Mouse (Mus musculus) layer of hippocampus, adult 2 months (tissue): ENCODE data around the gene Snrpg. TPM values are rescaled to one million over a fixed set of nuclear protein-coding genes. Genes with fewer than 3 reads are reported as not detected.

Experiments used
- DNase-seq, 2 experiments: peaks; one replicate each; pipeline ENCODE4 v3.0.0; 2022; ENCODE audit warnings: low spot score in 2 of 2
- H3K27ac ChIP-seq: fragments of 200-600 bp; 2 replicates; pipeline ENCODE4 v1.8.1; 2022
- H3K4me3 ChIP-seq: fragments of 200-600 bp; 2 replicates; pipeline ENCODE4 v1.8.1; 2022; ENCODE audit warnings: mild to moderate bottlenecking
- CTCF ChIP-seq: fragments of 200-600 bp; conservative IDR thresholded peaks from 2 replicates; pipeline ENCODE4 v1.8.1; 2022; ENCODE audit warnings: antibody characterized with exemption, mild to moderate bottlenecking, moderate library complexity
- total RNA-seq, 2 experiments: library from RNA; stranded (reverse); gene quantifications; 2 replicates each; pipeline ENCODE4 v1.2.3; 2021

The Snrpg gene
- total RNA-seq, 2 experiments from 2014 or later = 75.3 to 88.0 TPM

DNA sequence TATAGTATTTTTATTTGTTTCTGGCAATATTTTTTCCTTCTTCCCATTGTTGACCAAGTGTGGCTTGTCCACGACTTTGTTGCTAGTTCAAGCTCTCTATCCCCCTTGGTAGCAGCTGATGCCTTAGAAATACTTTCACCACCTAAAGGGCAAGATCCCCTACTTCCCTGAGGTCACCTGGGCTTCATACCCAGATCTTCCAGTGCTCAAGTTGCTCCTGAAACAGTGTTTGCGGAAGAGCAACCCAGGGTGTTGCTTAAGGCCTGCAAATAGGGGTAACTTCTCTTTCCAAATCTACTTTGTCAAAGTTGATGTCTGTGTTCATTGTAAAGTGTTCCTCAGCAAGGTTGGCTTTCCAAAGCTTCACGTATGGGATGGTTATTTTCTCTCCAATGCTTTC, 48.1 kb downstream of the Snrpg start:
- no peak for TF ChIP-seq CTCF
- no peak for DNase-seq
- H3K4me3 ChIP-seq = no peak overlapping the region

DNA sequence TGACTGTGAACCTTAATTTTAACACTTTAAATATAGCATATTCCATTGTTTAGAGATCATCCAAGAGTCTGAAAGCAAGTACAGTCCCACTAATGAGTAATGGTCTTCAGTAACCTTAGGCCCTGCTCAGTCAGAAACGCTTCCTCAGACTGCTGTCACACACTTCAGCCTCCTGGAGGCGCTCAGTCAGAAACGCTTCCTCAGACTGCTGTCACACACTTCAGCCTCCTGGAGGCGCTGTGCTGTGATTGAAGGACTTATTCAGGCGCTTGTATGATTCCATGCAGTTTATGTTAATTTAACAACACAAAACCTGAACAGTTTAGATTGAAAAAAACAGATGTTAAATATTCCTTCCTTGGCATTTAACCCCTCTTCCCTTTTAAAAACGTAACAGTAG, 49.4 kb downstream of the Snrpg start:
- no peak overlapping the region for H3K27ac ChIP-seq
- no peak overlapping the region for H3K4me3 ChIP-seq
- DNase-seq = no peak
- peak; percentile 63 for TF ChIP-seq CTCF

More for the DNA sequence above, 48.1 kb downstream of the Snrpg start:
- no peak overlapping the region for H3K27ac ChIP-seq

DNA sequence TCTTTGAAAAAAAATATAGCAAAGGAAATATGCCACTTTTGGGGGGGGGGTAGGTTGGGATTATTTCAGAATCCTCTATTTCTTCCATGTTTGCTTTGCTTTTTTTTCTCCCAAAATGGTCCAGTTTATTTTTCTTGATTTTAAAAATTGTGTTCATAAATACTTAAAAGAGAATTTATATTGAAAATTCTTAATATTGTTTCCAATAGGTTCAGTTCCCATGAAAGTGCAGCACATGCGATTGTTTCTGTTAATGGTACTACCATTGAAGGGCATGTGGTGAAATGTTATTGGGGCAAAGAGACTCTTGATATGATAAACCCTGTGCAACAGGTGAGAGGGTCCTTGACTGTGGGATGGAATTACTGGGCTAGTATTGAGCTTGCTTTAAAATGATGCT, 55.3 kb downstream of the Snrpg start, which contains the start of gene Gm44790:
Gene Gm44790, plus strand, starts transcription at position 301 of the 400 bp plus-strand sequence.
- no peak within 1 kb of the TSS for H3K27ac ChIP-seq
- no peak for DNase-seq
- H3K4me3 ChIP-seq = no peak within 1 kb of the TSS
- no peak for TF ChIP-seq CTCF

Other genes starting within 250 kb of the Snrpg start
- gene Tgfa, start 176.1 kb upstream of the Snrpg start, total RNA-seq = 10 to 100 TPM; 28.3 to 32.0 TPM
- 10 to 100 TPM; 27.0 to 30.0 TPM for gene Fam136a, start 5.7 kb upstream of the Snrpg start, total RNA-seq
- gene Pcyox1, start 25.9 kb downstream of the Snrpg start, total RNA-seq = 100 to 1,000 TPM; 112 to 118 TPM
- gene Tia1, start 32.9 kb downstream of the Snrpg start, total RNA-seq = 100 to 1,000 TPM; 151 to 156 TPM
- not detected for gene Gm44790, start 55.4 kb downstream of the Snrpg start, total RNA-seq
- 10 to 100 TPM; 18.9 to 20.6 TPM for gene C87436, start 67.1 kb downstream of the Snrpg start, total RNA-seq
- 100 to 1,000 TPM; 179 to 184 TPM for gene Pcbp1, start 155.0 kb downstream of the Snrpg start, total RNA-seq